16 mouse cellular contexts compared by ENCODE assay signal in the genomic region with DNA sequence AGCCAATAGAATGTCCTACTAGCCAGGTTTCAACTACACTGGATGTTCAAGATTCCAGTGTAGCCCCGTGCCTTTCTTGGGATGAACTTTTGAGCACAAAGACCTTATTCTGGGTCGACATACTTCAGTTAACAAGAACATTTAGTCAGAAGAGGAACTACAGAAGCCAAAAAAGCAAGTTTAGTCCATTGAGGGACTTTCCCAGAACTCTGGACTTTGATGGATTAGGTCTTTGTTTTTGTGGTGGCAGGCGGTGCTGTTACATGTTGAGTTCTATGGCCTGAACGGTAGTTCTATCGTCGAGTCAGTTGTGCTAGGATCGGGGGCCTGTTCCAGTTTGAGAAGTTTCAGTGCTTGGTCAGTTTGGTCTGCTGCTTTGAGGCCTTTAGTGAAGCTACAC. TPM values are rescaled to one million over a fixed set of nuclear protein-coding genes. Genes with fewer than 3 reads are reported as not detected.
DNase-seq lines count a peak whose midpoint lies in the region; ATAC-seq lines count a peak whose summit lies in the region.
"Had no signal": no experiment of that assay in that cellular context is flagged by ENCODE, and none has a peak within 500 bp of the region (broad histone marks: within the 10 kb centered on the region; RNA-seq: fewer than 3 reads in every experiment).

No protein-coding gene starts in this region.

- DNase-seq in heart, adult 8-10 months (ENCODE audit: low spot score) = peak; percentile 4
- DNase-seq in heart, adult 11 months = no peak
- DNase-seq in Muller cell, postnatal 12 days (ENCODE audit: inconsistent ontology term) = peak; percentile 33
- no peak for DNase-seq in layer of hippocampus, postnatal 14 days (ENCODE audit: low spot score in 2 of 2)
- no peak for DNase-seq in gastrocnemius, adult 18-20 months (ENCODE audit: low spot score)
- DNase-seq: adrenal gland, adult 8-10 months; adrenal gland, postnatal 14 days; adrenal gland, postnatal 36 days; cerebellum, adult 11-12 months; cerebellum, adult 2 months; cerebellum, adult 9-10 months; cerebellum, postnatal 10 days; cerebellum, postnatal 25 days had no signal

- ATAC-seq in hematopoietic stem cell, adult 5-6 weeks (replicated peaks in 1 of 2; ENCODE audit: insufficient read depth in 1 of 2, low FRiP score in 2 of 2, low TSS enrichment in 1 of 2, low read depth in 1 of 2, poor library complexity in 2 of 2, severe bottlenecking in 2 of 2) = peak; percentile 48 to 49; a peak in 2 of 4 replicates
- ATAC-seq: forebrain, embryonic 14.5 days; forebrain, embryonic 16.5 days had no signal

RNA-seq across cellular contexts. Expression of gene Gtf2f2, which starts 41.3 kb away (rescaled TPM):
- total RNA-seq in heart, adult 8-10 months (2022) = 10 to 100 TPM; 11.5 to 12.8 (median 11.9) TPM
- 52.9 and 56.8 TPM in 2 replicates for total RNA-seq in hematopoietic stem cell, adult 5-6 weeks (2017)
- 10 to 100 TPM; 21.1 to 22.5 TPM for total RNA-seq in layer of hippocampus, postnatal 14 days (2021)
- 10 to 100 TPM; 11.9 to 13.1 TPM for total RNA-seq in gastrocnemius, adult 18-20 months (2021)

RNA-seq across cellular contexts. Expression of gene Gpalpp1, which starts 58.6 kb away (rescaled TPM):
- 10 to 100 TPM in 3 of 4 experiments, 1 to 10 TPM in 1; 9.5 to 12.3 (median 10.4) TPM for total RNA-seq in heart, adult 8-10 months (2022)
- 40.6 and 48.6 TPM in 2 replicates for total RNA-seq in hematopoietic stem cell, adult 5-6 weeks (2017)
- total RNA-seq in layer of hippocampus, postnatal 14 days (2021) = 10 to 100 TPM; 20.9 to 22.4 TPM
- total RNA-seq in gastrocnemius, adult 18-20 months (2021) = 1 to 10 TPM; 6.1 to 6.5 TPM

RNA-seq across cellular contexts. Expression of gene Nufip1, which starts 58.7 kb away (rescaled TPM):
- 1 to 10 TPM; 3.0 to 3.6 (median 3.2) TPM for total RNA-seq in heart, adult 8-10 months (2022)
- total RNA-seq in hematopoietic stem cell, adult 5-6 weeks (2017) = 27.1 and 27.3 TPM in 2 replicates
- 1 to 10 TPM; 7.8 to 8.1 TPM for total RNA-seq in layer of hippocampus, postnatal 14 days (2021)
- 1 to 10 TPM; 3.2 to 3.8 TPM for total RNA-seq in gastrocnemius, adult 18-20 months (2021)

Comparison
In these comparisons a context has a peak if more than half of its experiments do, and no peak if none do; other contexts are left out.
1. DNase-seq: peak in heart, adult 8-10 months (single experiment) and Muller cell, postnatal 12 days (single experiment); none in heart, adult 11 months (single experiment), layer of hippocampus, postnatal 14 days (0 of 2) and gastrocnemius, adult 18-20 months (single experiment).